Mouse (Mus musculus) testis, adult 2 months (tissue): Measurements from ENCODE around the gene Arfgap1.

ENCODE experiments used
- CTCF ChIP-seq: fragments of 200-500 bp; IDR thresholded peaks from 2 replicates; pipeline ENCODE4 v1.5.1; 2012; ENCODE audit warnings: low read depth, mild to moderate bottlenecking, inconsistent platforms, low read length, moderate library complexity; ENCODE audit not compliant: control insufficient read depth, insufficient read depth, insufficient replicate concordance
- POLR2A ChIP-seq: fragments of 200-500 bp; IDR thresholded peaks from 2 replicates; pipeline ENCODE4 v1.6.1; 2012; ENCODE audit warnings: low read depth, mild to moderate bottlenecking, inconsistent platforms, low read length, moderate library complexity; ENCODE audit not compliant: control insufficient read depth

DNA sequence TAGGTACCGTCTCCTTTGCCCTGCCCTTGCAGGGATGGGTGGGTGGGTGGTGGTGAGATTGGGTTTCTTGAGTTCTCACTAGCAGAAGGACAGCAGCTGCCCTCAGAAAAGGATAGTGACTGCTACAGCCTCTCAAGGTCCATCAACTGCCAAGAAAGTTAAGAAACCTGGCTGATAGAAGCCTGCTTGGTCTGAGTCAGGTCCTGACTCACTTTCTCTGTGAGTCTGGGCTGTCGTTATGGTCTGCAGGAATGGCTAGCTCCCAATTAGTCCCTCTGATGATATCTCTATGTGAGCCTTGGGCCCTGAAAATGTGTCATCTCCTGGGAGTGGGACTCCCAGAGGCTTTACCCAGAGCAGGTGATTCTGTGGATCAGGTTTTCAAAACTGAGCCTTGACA lies 27.3 kb downstream of the Arfgap1 start:
- TF ChIP-seq POLR2A = no peak
- no peak for TF ChIP-seq CTCF
